Mouse (Mus musculus) MEL (cell line): ENCODE measurements around the gene Lrrc4.

Source experiments
- CTCF ChIP-seq, 3 experiments: IDR thresholded peaks in 2 of 3; conservative IDR thresholded peaks in 1 of 3; 2 replicates each; pipeline ENCODE4 v1.5.1; 2011 to 2012; ENCODE audit warnings: low read length in 3 of 3, low read depth in 2 of 3, mild to moderate bottlenecking in 2 of 3, improper control_type of control experiment in 1 of 3, inconsistent platforms in 1 of 3, mixed read lengths in 1 of 3, moderate library complexity in 1 of 3; ENCODE audit not compliant: control insufficient read depth in 1 of 3, insufficient read depth in 1 of 3, poor library complexity in 1 of 3, severe bottlenecking in 1 of 3
- GATA1 ChIP-seq: IDR thresholded peaks from 2 replicates; pipeline ENCODE4 v1.6.1; 2011; ENCODE audit warnings: low read depth, low read length, improper control_type of control experiment
- MYC ChIP-seq: IDR thresholded peaks from 2 replicates; pipeline ENCODE4 v1.6.1; 2011; ENCODE audit warnings: low read depth, mild to moderate bottlenecking, low read length, improper control_type of control experiment, moderate library complexity
- NRF1 ChIP-seq: IDR thresholded peaks from 2 replicates; pipeline ENCODE4 v1.6.1; 2014; ENCODE audit warnings: low read depth, mild to moderate bottlenecking, inconsistent platforms, low read length, improper control_type of control experiment, moderate library complexity; ENCODE audit not compliant: poor library complexity, insufficient read depth, severe bottlenecking
- POLR2AphosphoS2 ChIP-seq: IDR thresholded peaks from 2 replicates; pipeline ENCODE4 v1.6.1; 2011; ENCODE audit warnings: low read length, improper control_type of control experiment
- SMC3 ChIP-seq: IDR thresholded peaks from 2 replicates; pipeline ENCODE4 v1.6.1; 2011; ENCODE audit warnings: low read depth, low read length, improper control_type of control experiment
- UBTF ChIP-seq: IDR thresholded peaks from 2 replicates; pipeline ENCODE4 v1.6.1; 2012; ENCODE audit warnings: low read depth, mild to moderate bottlenecking, inconsistent platforms, low read length, improper control_type of control experiment, moderate library complexity, borderline replicate concordance; ENCODE audit not compliant: insufficient read depth

GRCm38 (mm10) chr6:28781696-28782095 lies 49.9 kb downstream of the Lrrc4 start:
- TF ChIP-seq GATA1 (no peak), UBTF (no peak), NRF1 (no peak), MYC (no peak), POLR2AphosphoS2 (no peak), CTCF (IDR thresholded peaks at IDR 0.05 in 2 of 3, conservative IDR thresholded peaks at IDR 0.05 in 1 of 3; ENCODE audit: control insufficient read depth in 1 of 3, insufficient read depth in 1 of 3, low read depth in 2 of 3, low read length in 3 of 3, poor library complexity in 1 of 3, severe bottlenecking in 1 of 3) (no peak), SMC3 (no peak)
